Mouse (Mus musculus): ENCODE results near the gene Islr. TPM values are rescaled to one million over a fixed set of nuclear protein-coding genes. Genes with fewer than 3 reads are reported as not detected.
"Not testable (repeated sequence)": the region's sequence is repeated elsewhere in the genome, so short reads cannot be mapped to it uniquely, and the experiment has no call there.

Islr gene
- 31.0 and 45.8 TPM in 2 replicates for total RNA-seq (2014; rRNA removed)
- 27.4 and 32.2 TPM in 2 replicates for polyA plus RNA-seq (2015; fragmentation: Nextera tagmentation; extraction: Ambion mirVana)

DNA sequence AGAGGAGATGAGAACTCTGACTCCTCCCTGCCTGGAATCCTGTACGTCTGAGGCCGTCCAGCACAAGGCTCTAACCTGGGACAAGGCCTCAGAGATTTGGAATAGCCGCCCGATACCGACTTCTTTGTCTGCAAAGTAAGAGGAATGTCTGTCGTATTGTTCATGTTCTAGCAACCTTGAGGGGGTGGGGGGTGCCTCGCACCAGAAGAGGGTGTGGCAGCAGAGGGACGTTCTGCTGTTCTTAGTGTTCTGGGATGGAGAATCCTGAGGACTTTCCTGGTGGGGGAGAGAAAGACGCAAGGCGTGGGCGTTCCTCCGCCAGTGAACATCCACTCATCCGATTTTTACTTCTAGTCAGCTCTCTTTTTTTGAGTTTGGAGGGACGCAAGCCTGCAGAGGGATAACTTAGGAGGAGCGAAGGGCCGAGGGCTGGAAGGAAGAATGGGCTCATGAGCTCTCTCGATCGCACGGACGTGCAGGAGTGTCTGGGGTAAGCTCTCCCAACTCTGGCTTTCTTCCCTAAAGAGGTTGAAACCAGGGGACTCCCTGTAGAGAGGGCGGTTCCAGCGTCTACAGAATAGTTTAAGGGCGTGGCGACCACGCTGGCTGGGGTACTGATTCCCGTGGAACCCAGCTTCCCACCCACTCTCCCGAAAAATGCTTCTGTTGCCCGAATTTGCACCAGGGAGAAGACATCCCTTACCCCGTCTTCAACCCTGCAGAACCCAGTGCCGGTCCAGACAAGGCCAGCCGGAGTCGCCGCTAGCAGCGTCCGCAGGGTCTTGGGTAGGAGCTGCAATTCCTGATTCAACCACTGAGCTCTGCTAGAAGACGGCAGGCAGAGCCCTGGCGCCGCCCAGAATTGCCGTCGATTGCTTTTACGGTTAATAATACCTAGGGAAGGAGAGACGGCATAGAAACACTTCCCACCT lies at the start of gene Islr, which contains the start of gene Islr2:
TSS of gene Islr (minus strand) at position 791 of the 932 bp plus-strand sequence.
TSS of gene Islr2 (minus strand) at position 804 of the 932 bp plus-strand sequence.
- no peaks in the 10 kb centered on the region; the same call in 1 of the 2 replicates for H3K36me3 ChIP-seq (ENCODE audit: insufficient read depth)
- H3K4me3 ChIP-seq (ENCODE audit: low read depth, low read length) = peak within 1 kb of the TSS; percentile 52
- H3K27me3 ChIP-seq (ENCODE audit: insufficient read depth, low read length) = peaks cover 3% of the 10 kb centered on the region
- peak within 1 kb of the TSS; percentile 65 for H3K4me2 ChIP-seq (ENCODE audit: low read depth)
- H3K4me1 ChIP-seq (ENCODE audit: insufficient read depth) = peaks cover 13% of the 10 kb centered on the region
- DNase-seq = peak; percentile 83
- WGBS = 4% methylated on average over 42 of the region's 42 CpGs
- TF ChIP-seq CTCF (IDR thresholded peaks at IDR 0.05; ENCODE audit: low read depth) = peak; percentile 74
- H3K9me3 ChIP-seq (ENCODE audit: low read length) = no peaks in the 10 kb centered on the region
- peak within 1 kb of the TSS; percentile 95 for H3K27ac ChIP-seq (ENCODE audit: low read depth, low read length)
- H3K9ac ChIP-seq = peak within 1 kb of the TSS; percentile 68
- ATAC-seq = peak; percentile 53

DNA sequence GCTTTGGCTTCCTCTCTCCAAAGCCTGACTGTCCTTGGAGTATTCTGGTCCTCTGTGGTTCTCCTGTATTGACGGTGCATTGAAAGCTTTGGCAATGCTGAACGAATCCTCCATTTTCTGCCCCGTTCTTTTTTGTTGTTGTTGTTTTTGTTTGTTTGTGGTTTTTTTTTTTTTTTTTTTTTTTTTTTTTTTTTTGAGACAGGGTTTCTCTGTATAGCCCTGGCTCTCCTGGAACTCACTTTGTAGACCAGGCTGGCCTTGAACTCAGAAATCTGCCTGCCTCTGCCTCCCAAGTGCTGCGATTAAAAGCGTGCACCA lies 49.7 kb upstream of the Islr start:
- not testable (repeated sequence) for H3K4me1 ChIP-seq (ENCODE audit: insufficient read depth); DNase-seq; H3K27me3 ChIP-seq (ENCODE audit: insufficient read depth, low read length); ATAC-seq; H3K9me3 ChIP-seq (ENCODE audit: low read length)
- Histone ChIP-seq H3K9ac (peak overlapping the region; percentile 86), H3K4me2 (ENCODE audit: low read depth) (peak overlapping the region; percentile 75), H3K27ac (ENCODE audit: low read depth, low read length) (peak overlapping the region; percentile 76), H3K4me3 (ENCODE audit: low read depth, low read length) (peak overlapping the region; percentile 82), H3K36me3 (ENCODE audit: insufficient read depth) (peaks cover 30% of the 10 kb centered on the region)
- 71% methylated on average over 5 of the region's 5 CpGs for WGBS

DNA sequence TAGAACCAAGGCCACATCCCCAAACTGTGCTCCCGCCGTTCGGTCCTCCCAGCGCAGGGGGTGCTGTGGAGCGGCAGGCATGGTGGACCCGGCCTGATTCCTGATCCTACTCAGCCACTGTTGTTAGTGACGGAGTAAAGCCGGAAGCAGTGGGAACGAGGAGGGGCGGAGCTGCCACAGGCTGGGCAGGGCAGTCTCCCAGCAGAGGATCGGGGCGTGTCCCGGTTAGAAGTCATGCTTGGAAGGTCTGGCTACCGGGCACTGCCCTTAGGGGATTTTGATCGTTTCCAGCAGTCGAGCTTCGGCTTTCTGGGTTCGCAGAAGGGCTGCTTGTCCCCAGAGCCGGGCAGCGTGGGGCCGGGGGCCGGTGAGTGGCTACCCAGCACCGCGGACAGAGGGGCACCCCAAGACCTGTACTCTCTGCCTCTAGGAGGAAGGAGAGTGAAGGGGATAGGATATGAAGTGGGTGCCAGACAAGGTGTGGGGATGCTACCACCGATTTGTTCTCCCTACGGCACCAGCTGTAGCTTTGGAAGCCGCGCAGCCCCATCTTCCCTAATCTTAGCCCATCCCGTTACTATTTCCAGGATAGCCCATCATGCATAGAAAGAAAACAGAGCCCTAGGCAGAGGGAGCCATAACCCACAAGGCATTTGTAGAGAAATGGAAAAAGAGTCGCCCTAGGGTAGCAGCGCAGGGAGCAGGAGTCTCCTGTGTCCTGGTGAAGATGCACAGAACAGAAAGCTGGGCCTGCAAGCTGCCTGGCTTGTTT lies 49.1 kb upstream of the Islr start, which contains the start of gene Stoml1:
TSS of gene Stoml1 (plus strand) at position 132 of the 772 bp plus-strand sequence.
- ATAC-seq = peak; percentile 99

DNA sequence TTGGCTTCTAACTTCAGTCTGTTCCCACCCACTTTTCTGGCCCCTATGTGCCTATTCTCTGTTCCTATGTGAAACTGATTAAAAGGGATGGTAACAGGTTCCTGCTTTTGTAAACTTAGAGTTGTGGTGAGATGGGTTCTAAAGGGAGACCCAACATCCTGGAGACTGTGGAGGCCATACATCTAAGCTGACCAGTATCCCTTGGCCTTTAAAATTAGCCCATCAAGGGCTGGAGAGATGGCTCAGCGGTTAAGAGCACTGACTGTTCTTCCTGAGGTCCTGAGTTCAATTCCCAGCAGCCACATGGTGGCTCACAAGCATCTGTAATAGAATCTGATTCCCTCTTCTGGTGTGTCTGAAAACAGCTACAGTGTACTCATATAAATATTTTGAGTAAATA lies 46.6 kb upstream of the Islr start:
- WGBS = 91% methylated on average over 1 of the region's 1 CpGs
- not testable (repeated sequence) for H3K36me3 ChIP-seq (ENCODE audit: insufficient read depth); H3K9me3 ChIP-seq (ENCODE audit: low read length); H3K4me1 ChIP-seq (ENCODE audit: insufficient read depth); H3K27me3 ChIP-seq (ENCODE audit: insufficient read depth, low read length); H3K9ac ChIP-seq; H3K4me2 ChIP-seq (ENCODE audit: low read depth); DNase-seq; H3K4me3 ChIP-seq (ENCODE audit: low read depth, low read length); H3K27ac ChIP-seq (ENCODE audit: low read depth, low read length); ATAC-seq

More for the DNA sequence above, 49.1 kb upstream of the Islr start, which contains the start of gene Stoml1:
- Histone ChIP-seq H3K27ac (ENCODE audit: low read depth, low read length) (peak within 1 kb of the TSS; percentile 76), H3K27me3 (ENCODE audit: insufficient read depth, low read length) (no peaks in the 10 kb centered on the region), H3K36me3 (ENCODE audit: insufficient read depth) (peaks cover 27% of the 10 kb centered on the region), H3K9me3 (ENCODE audit: low read length) (no peaks in the 10 kb centered on the region), H3K4me3 (ENCODE audit: low read depth, low read length) (peak within 1 kb of the TSS; percentile 82), H3K4me1 (ENCODE audit: insufficient read depth) (0 out of 2 replicates have a peak, but pooled peaks cover 3% of the 10 kb centered on the region), H3K4me2 (ENCODE audit: low read depth) (peak within 1 kb of the TSS; percentile 75), H3K9ac (peak within 1 kb of the TSS; percentile 86)
- WGBS = 2% methylated on average over 31 of the region's 31 CpGs
- DNase-seq = peak; percentile 93
- peak; percentile 97 for TF ChIP-seq CTCF (IDR thresholded peaks at IDR 0.05; ENCODE audit: low read depth)

DNA sequence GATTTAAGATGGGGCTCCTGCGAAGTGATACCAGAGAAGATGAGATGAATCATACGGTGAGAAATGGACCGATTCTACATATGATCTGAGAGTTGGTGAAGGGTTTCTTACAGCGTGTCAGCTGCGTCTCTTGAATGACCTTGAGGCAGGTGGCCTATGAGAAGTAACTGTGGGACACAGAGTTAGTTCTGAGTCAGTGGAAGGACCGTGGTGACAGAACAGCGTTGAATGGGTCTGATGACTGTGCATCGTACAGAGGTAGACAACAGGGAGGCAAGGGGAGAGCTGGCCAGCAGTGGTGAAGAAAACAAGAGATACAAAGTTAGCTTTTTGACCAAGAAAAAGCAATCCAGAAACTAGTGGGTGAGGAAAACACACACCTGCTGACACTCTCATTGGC lies 46.2 kb upstream of the Islr start:
- Histone ChIP-seq H3K4me2 (ENCODE audit: low read depth) (peak overlapping the region; percentile 62; the same call in 1 of the 2 replicates), H3K36me3 (ENCODE audit: insufficient read depth) (no peaks in the 10 kb centered on the region), H3K4me1 (ENCODE audit: insufficient read depth) (0 out of 2 replicates have a peak, but pooled peaks cover 8% of the 10 kb centered on the region), H3K9me3 (ENCODE audit: low read length) (no peaks in the 10 kb centered on the region), H3K4me3 (ENCODE audit: low read depth, low read length) (no peak overlapping the region), H3K27ac (ENCODE audit: low read depth, low read length) (no peak overlapping the region), H3K9ac (no peak overlapping the region), H3K27me3 (ENCODE audit: insufficient read depth, low read length) (no peaks in the 10 kb centered on the region)
- ATAC-seq (no peak), DNase-seq (no peak)
- no peak for TF ChIP-seq CTCF (IDR thresholded peaks at IDR 0.05; ENCODE audit: low read depth)
- WGBS = 81% methylated on average over 8 of the region's 8 CpGs

DNA sequence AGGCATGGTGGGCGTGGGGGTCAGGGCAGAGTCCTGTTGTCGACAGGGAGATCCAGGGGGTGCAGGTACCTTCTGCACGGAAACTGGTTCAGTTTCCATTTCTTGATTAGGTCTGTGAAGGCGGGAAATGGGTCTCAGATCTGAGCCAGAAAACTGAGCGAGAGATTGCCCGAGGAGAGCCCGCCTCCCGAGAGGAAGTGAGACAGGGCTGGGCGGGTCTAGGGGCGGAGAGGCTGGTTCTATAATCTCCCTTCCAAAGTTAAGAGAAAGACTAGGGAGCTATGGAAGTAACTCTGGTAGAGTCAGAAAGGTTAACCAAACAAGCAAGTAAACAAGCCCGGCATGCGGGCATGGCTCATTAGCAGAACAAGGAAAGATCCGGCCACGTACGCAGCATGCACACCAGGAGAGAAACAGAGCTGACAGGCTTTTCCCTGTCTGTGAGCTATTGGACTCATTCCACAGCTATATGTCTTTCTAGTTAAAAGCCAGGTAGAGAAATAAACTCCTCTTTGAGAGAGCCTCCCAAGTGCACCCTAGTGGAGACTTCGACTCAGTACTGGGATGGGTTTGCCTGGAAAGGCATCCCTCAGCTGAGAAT lies 45.6 kb upstream of the Islr start, which contains the start of gene Pml:
TSS of gene Pml (minus strand) at position 195 of the 601 bp plus-strand sequence.
- H3K27ac ChIP-seq (ENCODE audit: low read depth, low read length) = peak within 1 kb of the TSS; percentile 64

More for the DNA sequence above, 45.6 kb upstream of the Islr start, which contains the start of gene Pml:
- H3K27me3 ChIP-seq (ENCODE audit: insufficient read depth, low read length) = no peaks in the 10 kb centered on the region
- 0 out of 2 replicates have a peak, but pooled peaks have one; percentile 30 for ATAC-seq
- H3K4me1 ChIP-seq (ENCODE audit: insufficient read depth) = 0 out of 2 replicates have a peak, but pooled peaks cover 8% of the 10 kb centered on the region
- peak within 1 kb of the TSS; percentile 62 for H3K4me2 ChIP-seq (ENCODE audit: low read depth)
- peak within 1 kb of the TSS; percentile 51 for H3K9ac ChIP-seq
- DNase-seq = peak; percentile 64
- WGBS = 2% methylated on average over 16 of the region's 16 CpGs
- H3K4me3 ChIP-seq (ENCODE audit: low read depth, low read length) = peak within 1 kb of the TSS; percentile 37
- no peaks in the 10 kb centered on the region for H3K36me3 ChIP-seq (ENCODE audit: insufficient read depth)
- no peaks in the 10 kb centered on the region for H3K9me3 ChIP-seq (ENCODE audit: low read length)
- TF ChIP-seq CTCF (IDR thresholded peaks at IDR 0.05; ENCODE audit: low read depth) = peak; percentile 59

Data from forebrain, postnatal 0 days (tissue).